In the genomic region with DNA sequence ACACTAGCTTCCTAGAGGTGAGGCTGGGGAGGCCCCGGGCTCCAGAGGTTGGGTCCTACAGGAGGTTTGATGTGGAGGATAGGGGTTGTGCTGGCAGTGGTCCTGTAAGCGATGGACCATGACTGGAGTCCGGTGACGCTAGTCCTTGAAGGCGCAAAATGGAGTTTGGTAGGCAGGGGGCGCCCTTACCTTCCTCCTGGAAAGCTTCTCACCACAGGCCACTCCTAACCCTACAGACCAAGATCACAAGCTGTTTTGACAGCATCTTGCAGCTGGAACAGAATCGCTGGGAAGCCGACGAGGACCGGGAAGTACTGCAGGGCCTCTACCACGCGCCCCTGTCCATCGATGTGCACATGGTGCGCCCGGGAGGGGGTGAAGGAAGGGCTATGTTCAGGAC, we compare ENCODE assay signal across 9 mouse cellular contexts. TPM values are rescaled to one million over a fixed set of nuclear protein-coding genes. Genes with fewer than 3 reads are reported as not detected.
DNase-seq lines count a peak whose midpoint lies in the region; ATAC-seq and TF ChIP-seq lines count a peak whose summit lies in the region.
"Had no signal": no experiment of that assay in that cellular context is flagged by ENCODE, and none has a peak within 500 bp of the region (broad histone marks: within the 10 kb centered on the region; RNA-seq: fewer than 3 reads in every experiment).

No protein-coding gene starts in this region.

- no peaks in the 10 kb centered on the region for H3K36me3 ChIP-seq in intestine, embryonic 14.5 days (ENCODE audit: control insufficient read depth, insufficient read depth, low read length)
- no peaks in the 10 kb centered on the region for H3K36me3 ChIP-seq in midbrain, embryonic 11.5 days (ENCODE audit: control insufficient read depth, insufficient read depth, low read length)
- peaks cover 42% of the 10 kb centered on the region for H3K36me3 ChIP-seq in small intestine, adult 2 months (ENCODE audit: control insufficient read depth, insufficient read depth, low read length)
- H3K36me3 ChIP-seq: limb, embryonic 13.5 days had no signal

- H3K4me3 ChIP-seq in intestine, embryonic 14.5 days (ENCODE audit: low read depth, low read length): no peak overlapping the region
- H3K4me3 ChIP-seq in midbrain, embryonic 11.5 days (ENCODE audit: low read depth, low read length): no peak overlapping the region
- H3K4me3 ChIP-seq in small intestine, adult 2 months (ENCODE audit: low read depth, low read length): peak overlapping the region; percentile 35
- H3K4me3 ChIP-seq: limb, embryonic 13.5 days had no signal

- no peak overlapping the region for H3K27ac ChIP-seq in intestine, embryonic 14.5 days (ENCODE audit: low read depth)
- no peak overlapping the region for H3K27ac ChIP-seq in midbrain, embryonic 11.5 days (ENCODE audit: low read depth, low read length)
- no peak overlapping the region for H3K27ac ChIP-seq in small intestine, adult 2 months (ENCODE audit: insufficient read depth, low read depth, low read length)
- H3K27ac ChIP-seq: limb, embryonic 13.5 days had no signal

- no peak overlapping the region for H3K4me2 ChIP-seq in intestine, embryonic 14.5 days (ENCODE audit: low read length)
- H3K4me2 ChIP-seq in midbrain, embryonic 11.5 days: 0 out of 2 replicates have a peak overlapping the region, but pooled peaks have one; percentile 9

- no peak overlapping the region for H3K9ac ChIP-seq in intestine, embryonic 14.5 days (ENCODE audit: low read length)
- H3K9ac ChIP-seq in midbrain, embryonic 11.5 days (ENCODE audit: low read length): no peak overlapping the region
- H3K9ac ChIP-seq: limb, embryonic 13.5 days had no signal

- no peaks in the 10 kb centered on the region for H3K9me3 ChIP-seq in intestine, embryonic 14.5 days (ENCODE audit: control insufficient read depth, low read length)
- H3K9me3 ChIP-seq in midbrain, embryonic 11.5 days (ENCODE audit: control insufficient read depth, low read length): no peaks in the 10 kb centered on the region
- H3K9me3 ChIP-seq: limb, embryonic 13.5 days had no signal

- peak; percentile 85 for DNase-seq in adipocyte (ENCODE audit: low spot score)
- peak; percentile 89 to 96 for DNase-seq in cerebellum, postnatal 14 days
- DNase-seq in gastrocnemius, adult 18-20 months (ENCODE audit: low spot score): peak; percentile 91
- DNase-seq in intestine, embryonic 14.5 days (ENCODE audit: low spot score): peak; percentile 96
- DNase-seq in left cerebral cortex, adult 8-10 months (ENCODE audit: low spot score in 2 of 2): peak; percentile 51 to 85
- DNase-seq in midbrain, embryonic 11.5 days (ENCODE audit: low spot score, missing footprints): peak; percentile 99

- TF ChIP-seq CTCF in small intestine, adult 2 months (IDR thresholded peaks at IDR 0.05; ENCODE audit: extremely low read depth, insufficient read length, insufficient replicate concordance, low read depth, low read length): peak; percentile 75; the same call in 1 of the 2 replicates

- H3K27me3 ChIP-seq in intestine, embryonic 14.5 days (replicated peaks; ENCODE audit: control insufficient read depth, insufficient read depth, low read length): peaks cover 80% of the 10 kb centered on the region
- H3K27me3 ChIP-seq in midbrain, embryonic 11.5 days (ENCODE audit: control insufficient read depth, insufficient read depth, low read length): peaks cover 81% of the 10 kb centered on the region
- H3K27me3 ChIP-seq in small intestine, adult 2 months (ENCODE audit: control insufficient read depth, insufficient read depth, low read length): no peaks in the 10 kb centered on the region

- peaks cover 18% of the 10 kb centered on the region for H3K4me1 ChIP-seq in intestine, embryonic 14.5 days (replicated peaks; ENCODE audit: control insufficient read depth, insufficient read depth, low read length)
- H3K4me1 ChIP-seq in midbrain, embryonic 11.5 days (ENCODE audit: control insufficient read depth, insufficient read depth, low read length): peaks cover 10% of the 10 kb centered on the region
- H3K4me1 ChIP-seq in small intestine, adult 2 months (ENCODE audit: control insufficient read depth, insufficient read depth, insufficient read length, low read length): peaks cover 33% of the 10 kb centered on the region

- 6% methylated on average over 15 of the region's 15 CpGs for WGBS in intestine, embryonic 14.5 days
- WGBS in midbrain, embryonic 11.5 days: 4% methylated on average over 15 of the region's 15 CpGs
- WGBS in small intestine, adult 2 months: 4% methylated on average over 15 of the region's 15 CpGs

- ATAC-seq in intestine, embryonic 14.5 days (replicated peaks; ENCODE audit: low FRiP score, low TSS enrichment, low read depth): peak; percentile 40; the same call in 1 of the 2 replicates
- peak; percentile 43; the same call in 1 of the 2 replicates for ATAC-seq in midbrain, embryonic 11.5 days (ENCODE audit: low FRiP score)
- ATAC-seq in activated CD4-positive, CD25-positive, alpha-beta regulatory T cell, adult 4 months: no peak

- no peak for TF ChIP-seq POLR2A in small intestine, adult 2 months (IDR thresholded peaks at IDR 0.05; ENCODE audit: low read depth, low read length)

RNA-seq across cellular contexts. Expression of a gene that starts 8.4 kb away (rescaled TPM):
- total RNA-seq in gastrocnemius, adult 18-20 months (2021): 1 to 10 TPM; 2.0 to 3.4 TPM
- 8.5 and 10.2 TPM in 2 replicates for polyA plus RNA-seq in intestine, embryonic 14.5 days (2014; fragmentation: Nextera tagmentation; extraction: Ambion mirVana)
- 1 to 10 TPM; 1.7 to 2.5 (median 2.0) TPM for total RNA-seq in left cerebral cortex, adult 8-10 months (2022)
- 2.3 and 2.9 TPM in 2 replicates for polyA plus RNA-seq in midbrain, embryonic 11.5 days (2014; fragmentation: Nextera tagmentation; extraction: Ambion mirVana)
- 356 and 552 TPM in 2 replicates for polyA plus RNA-seq in small intestine, adult 2 months (2012; rRNA removed)
- not detected for polyA plus RNA-seq in activated CD4-positive, CD25-positive, alpha-beta regulatory T cell, adult 4 months (2017; shearing (Covaris generic))

RNA-seq across cellular contexts. Expression of a gene that starts 17.0 kb away (rescaled TPM):
- 10 to 100 TPM; 38.8 to 52.9 TPM for total RNA-seq in gastrocnemius, adult 18-20 months (2021)
- 3.2 and 5.0 TPM in 2 replicates for polyA plus RNA-seq in intestine, embryonic 14.5 days (2014; fragmentation: Nextera tagmentation; extraction: Ambion mirVana)
- 1 to 10 TPM in 1 of 4 experiments, under 1 TPM in 3; 0.44 to 1.3 (median 0.68) TPM for total RNA-seq in left cerebral cortex, adult 8-10 months (2022)
- polyA plus RNA-seq in midbrain, embryonic 11.5 days (2014; fragmentation: Nextera tagmentation; extraction: Ambion mirVana): 1.1 and 2.3 TPM in 2 replicates
- polyA plus RNA-seq in small intestine, adult 2 months (2012; rRNA removed): 10.2 and 16.4 TPM in 2 replicates
- not detected for polyA plus RNA-seq in activated CD4-positive, CD25-positive, alpha-beta regulatory T cell, adult 4 months (2017; shearing (Covaris generic))

RNA-seq across cellular contexts. Expression of a gene that starts 18.6 kb away (rescaled TPM):
- not detected for total RNA-seq in gastrocnemius, adult 18-20 months (2021)
- 1.3 and 2.9 TPM in 2 replicates for polyA plus RNA-seq in intestine, embryonic 14.5 days (2014; fragmentation: Nextera tagmentation; extraction: Ambion mirVana)
- total RNA-seq in left cerebral cortex, adult 8-10 months (2022): 1 to 10 TPM; 2.4 to 4.8 (median 3.5) TPM
- polyA plus RNA-seq in midbrain, embryonic 11.5 days (2014; fragmentation: Nextera tagmentation; extraction: Ambion mirVana): not detected in 2 replicates
- not detected in 2 replicates for polyA plus RNA-seq in small intestine, adult 2 months (2012; rRNA removed)
- not detected for polyA plus RNA-seq in activated CD4-positive, CD25-positive, alpha-beta regulatory T cell, adult 4 months (2017; shearing (Covaris generic))

RNA-seq across cellular contexts. Expression of a gene that starts 47.7 kb away (rescaled TPM):
- 10 to 100 TPM; 17.3 to 21.2 TPM for total RNA-seq in gastrocnemius, adult 18-20 months (2021)
- polyA plus RNA-seq in intestine, embryonic 14.5 days (2014; fragmentation: Nextera tagmentation; extraction: Ambion mirVana): 48.2 and 49.0 TPM in 2 replicates
- total RNA-seq in left cerebral cortex, adult 8-10 months (2022): 100 to 1,000 TPM; 123 to 157 (median 142) TPM
- 28.1 and 28.2 TPM in 2 replicates for polyA plus RNA-seq in midbrain, embryonic 11.5 days (2014; fragmentation: Nextera tagmentation; extraction: Ambion mirVana)
- 190 and 472 TPM in 2 replicates for polyA plus RNA-seq in small intestine, adult 2 months (2012; rRNA removed)
- under 1 TPM; 0.25 to 0.27 TPM for polyA plus RNA-seq in activated CD4-positive, CD25-positive, alpha-beta regulatory T cell, adult 4 months (2017; shearing (Covaris generic))

Comparison
In these comparisons a context has a peak if more than half of its experiments do, and no peak if none do; other contexts are left out.
1. RNA of a gene that starts 8.4 kb away (polyA plus RNA-seq): 356 to 552 TPM in small intestine, adult 2 months; 8.5 to 10.2 TPM in intestine, embryonic 14.5 days, 2.3 to 2.9 TPM in midbrain, embryonic 11.5 days and not detected in activated CD4-positive, CD25-positive, alpha-beta regulatory T cell, adult 4 months; every median in the first group is over 10 times any median in the second.
2. Peak in every context shown above with its lines, with median percentiles within 50 percentile points of each other: DNase-seq.